Mouse (Mus musculus) kidney, postnatal 0 days (tissue): ENCODE results near the gene Trpm3. TPM values are rescaled to one million over a fixed set of nuclear protein-coding genes. Genes with fewer than 3 reads are reported as not detected.

Experiments
- ATAC-seq: fragments of 200-750 bp; cut with Nextera tagmentation; replicated peaks from 2 replicates; pipeline ENCODE4 v1.8.0; 2017; ENCODE audit warnings: low read depth, moderate number of reproducible peaks, moderate TSS enrichment, moderate library complexity; ENCODE audit not compliant: low FRiP score
- DNase-seq: peaks from one replicate; pipeline ENCODE4 v3.0.0-alpha.2; 2016; ENCODE audit warnings: low spot score
- H3K27ac ChIP-seq: fragments of 300-500 bp; sonication (generic); 2 replicates; pipeline ENCODE4 v1.5.1; 2014; ENCODE audit warnings: mild to moderate bottlenecking
- H3K27me3 ChIP-seq: fragments of 300-500 bp; sonication (generic); 2 replicates; pipeline ENCODE4 v1.6.1; 2014; ENCODE audit warnings: low read length, mixed read lengths; ENCODE audit not compliant: insufficient read depth
- H3K36me3 ChIP-seq: fragments of 300-500 bp; sonication (generic); 2 replicates; pipeline ENCODE4 v1.6.1; 2014; ENCODE audit warnings: low read length, mixed read lengths; ENCODE audit not compliant: insufficient read depth
- H3K4me1 ChIP-seq: fragments of 300-500 bp; sonication (generic); replicated peaks from 2 replicates; pipeline ENCODE4 v1.6.1; 2014; ENCODE audit warnings: antibody characterized with exemption, low read length, mixed read lengths; ENCODE audit not compliant: insufficient read depth
- H3K4me2 ChIP-seq: fragments of 300-500 bp; sonication (generic); 2 replicates; pipeline ENCODE4 v1.6.1; 2014; ENCODE audit warnings: mild to moderate bottlenecking, low read length, moderate library complexity, mixed read lengths
- H3K4me3 ChIP-seq: fragments of 300-500 bp; sonication (generic); replicated peaks from 2 replicates; pipeline ENCODE4 v1.5.1; 2014; ENCODE audit warnings: low read depth, low read length
- H3K9ac ChIP-seq: fragments of 300-500 bp; sonication (generic); 2 replicates; pipeline ENCODE4 v1.6.1; 2014; ENCODE audit warnings: low read depth, low read length
- H3K9me3 ChIP-seq: fragments of 300-500 bp; sonication (generic); replicated peaks from 2 replicates; pipeline ENCODE4 v1.6.1; 2016; ENCODE audit warnings: low read length, inconsistent platforms, mixed read lengths
- CTCF ChIP-seq: IDR thresholded peaks from 2 replicates; pipeline ENCODE4 v1.5.1; 2016; ENCODE audit warnings: antibody characterized with exemption, low read depth, mild to moderate bottlenecking, moderate library complexity
- WGBS: fragments of 180-500 bp; shearing (Covaris S2); extraction: QIAGEN DNeasy Blood & Tissue Kit; methylation state at CpG from one replicate; pipeline ENCODE4 v1.1.7; 2014; 5-methylcytosine and 5-hydroxymethylcytosine counted together
- polyA plus RNA-seq: library from polyadenylated mRNA; unstranded; fragments of >200 nt; fragmentation: Nextera tagmentation; extraction: Ambion mirVana; gene quantifications from 2 replicates; pipeline ENCODE4 v1.2.1, GENCODE M21; 2015

Gene Trpm3
- polyA plus RNA-seq, 1 experiment from 2014 or later: 2.1 TPM

- Histone ChIP-seq H3K4me1 (0 out of 2 replicates have a peak, but pooled peaks cover 2% of the 10 kb centered on the region), H3K9me3 (no peaks in the 10 kb centered on the region), H3K9ac (no peak overlapping the region), H3K4me3 (no peak overlapping the region), H3K27ac (no peak overlapping the region), H3K4me2 (no peak overlapping the region), H3K27me3 (no peaks in the 10 kb centered on the region), H3K36me3 (no peaks in the 10 kb centered on the region)
- TF ChIP-seq CTCF: no peak
- no peak for ATAC-seq
- no peak for DNase-seq
- 66% methylated on average over 5 of the region's 5 CpGs for WGBS
Measured at GRCm38 (mm10) chr19:22920949-22921348, 782.1 kb downstream of the Trpm3 start.

- no peak for DNase-seq
Measured at GRCm38 (mm10) chr19:22922871-22923670, 784.2 kb downstream of the Trpm3 start.

GRCm38 (mm10) chr19:22925284-22925683, 786.4 kb downstream of the Trpm3 start:
- Histone ChIP-seq H3K9ac (no peak overlapping the region), H3K27ac (no peak overlapping the region), H3K27me3 (no peaks in the 10 kb centered on the region), H3K36me3 (no peaks in the 10 kb centered on the region), H3K9me3 (no peaks in the 10 kb centered on the region), H3K4me3 (no peak overlapping the region), H3K4me1 (no peaks in the 10 kb centered on the region), H3K4me2 (no peak overlapping the region)
- DNase-seq: no peak
- TF ChIP-seq CTCF: no peak
- 82% methylated on average over 3 of the region's 3 CpGs for WGBS
- ATAC-seq: no peak

More at GRCm38 (mm10) chr19:22922871-22923670, 784.2 kb downstream of the Trpm3 start:
- 77% methylated on average over 18 of the region's 18 CpGs for WGBS
- Histone ChIP-seq H3K4me1 (no peaks in the 10 kb centered on the region), H3K4me2 (no peak overlapping the region), H3K4me3 (no peak overlapping the region), H3K27ac (no peak overlapping the region), H3K9me3 (no peaks in the 10 kb centered on the region), H3K36me3 (no peaks in the 10 kb centered on the region), H3K27me3 (no peaks in the 10 kb centered on the region), H3K9ac (no peak overlapping the region)
- no peak for ATAC-seq
- TF ChIP-seq CTCF: no peak

- WGBS: 65% methylated on average over 9 of the region's 9 CpGs
- DNase-seq: peak; percentile 25
- TF ChIP-seq CTCF: no peak
- Histone ChIP-seq H3K4me1 (no peaks in the 10 kb centered on the region), H3K27me3 (no peaks in the 10 kb centered on the region), H3K4me2 (no peak overlapping the region), H3K27ac (no peak overlapping the region), H3K36me3 (no peaks in the 10 kb centered on the region), H3K9me3 (no peaks in the 10 kb centered on the region), H3K4me3 (no peak overlapping the region), H3K9ac (no peak overlapping the region)
- no peak for ATAC-seq
Measured at GRCm38 (mm10) chr19:22926753-22927152, 787.9 kb downstream of the Trpm3 start.

- Histone ChIP-seq H3K4me1 (no peaks in the 10 kb centered on the region), H3K9me3 (no peaks in the 10 kb centered on the region), H3K27me3 (no peaks in the 10 kb centered on the region), H3K9ac (no peak overlapping the region), H3K27ac (no peak overlapping the region), H3K4me2 (no peak overlapping the region), H3K36me3 (no peaks in the 10 kb centered on the region), H3K4me3 (no peak overlapping the region)
- TF ChIP-seq CTCF: no peak
- DNase-seq: no peak
- ATAC-seq: no peak
- 90% methylated on average over 6 of the region's 6 CpGs for WGBS
Measured at GRCm38 (mm10) chr19:22928366-22928765, 789.5 kb downstream of the Trpm3 start.

- no peak overlapping the region for H3K9ac ChIP-seq
- no peak for DNase-seq
- H3K27ac ChIP-seq: no peak overlapping the region
- no peaks in the 10 kb centered on the region for H3K27me3 ChIP-seq
- H3K36me3 ChIP-seq: no peaks in the 10 kb centered on the region
- no peak overlapping the region for H3K4me3 ChIP-seq
- no peaks in the 10 kb centered on the region for H3K9me3 ChIP-seq
- no peak for TF ChIP-seq CTCF
- H3K4me1 ChIP-seq: no peaks in the 10 kb centered on the region
- H3K4me2 ChIP-seq: no peak overlapping the region
- 79% methylated on average over 6 of the region's 6 CpGs for WGBS
- no peak for ATAC-seq
Measured at GRCm38 (mm10) chr19:22929768-22930167, 790.9 kb downstream of the Trpm3 start.
